Mouse (Mus musculus) megakaryocyte, embryonic 14.5 days (primary cell): Measurements from ENCODE around the gene Sox9. TPM values are rescaled to one million over a fixed set of nuclear protein-coding genes. Genes with fewer than 3 reads are reported as not detected.

Experiments
- H3K27me3 ChIP-seq: replicated peaks from 2 replicates; pipeline ENCODE3; 2012; ENCODE audit warnings: inconsistent platforms
- H3K36me3 ChIP-seq: replicated peaks from 2 replicates; pipeline ENCODE3; 2012; ENCODE audit warnings: low read length, inconsistent platforms, mixed read lengths
- H3K4me1 ChIP-seq: 2 replicates; pipeline ENCODE4 v1.6.1; 2012; ENCODE audit warnings: inconsistent platforms
- H3K4me3 ChIP-seq: replicated peaks from 2 replicates; pipeline ENCODE3; 2012; ENCODE audit warnings: moderate library complexity, mild to moderate bottlenecking, inconsistent platforms
- H3K9me3 ChIP-seq: 2 replicates; pipeline ENCODE4 v1.6.1; 2012; ENCODE audit warnings: inconsistent platforms
- FLI1 ChIP-seq: IDR thresholded peaks from 2 replicates; pipeline ENCODE4 v1.6.1; 2012; ENCODE audit warnings: low read length, inconsistent platforms, mixed read lengths
- GATA1 ChIP-seq: IDR thresholded peaks from 3 replicates; pipeline ENCODE4 v1.6.1; 2012; ENCODE audit warnings: mixed read lengths, low read length, inconsistent platforms, borderline replicate concordance
- polyA plus RNA-seq: library from polyadenylated mRNA; stranded (reverse); fragments of >175 nt; gene quantifications from 2 replicates; pipeline ENCODE4 v1.2.3, GENCODE M21; 2012; ENCODE audit warnings: low replicate concordance; ENCODE audit not compliant: insufficient read depth

Gene Sox9
- not detected in 2 replicates for polyA plus RNA-seq

DNA sequence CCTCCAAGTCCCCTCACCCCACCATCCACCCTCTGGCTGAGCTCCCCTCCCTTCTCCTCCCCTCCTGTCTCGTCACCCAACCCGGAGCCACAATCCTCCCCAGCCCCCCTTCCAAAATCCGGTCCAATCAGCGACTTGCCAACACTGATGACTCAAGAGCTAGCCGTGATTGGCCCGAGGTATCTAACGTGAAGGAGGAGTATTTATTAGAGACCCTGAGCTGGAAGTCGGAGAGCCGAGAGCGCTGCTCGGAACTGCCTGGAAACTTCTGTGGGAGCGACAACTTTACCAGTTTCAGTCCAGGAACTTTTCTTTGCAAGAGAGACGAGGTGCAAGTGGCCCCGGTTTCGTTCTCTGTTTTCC, at the start of gene Sox9:
Sox9 (plus strand) TSS at position 231 of the 363 bp plus-strand sequence.
- Histone ChIP-seq H3K4me1 (peaks cover 34% of the 10 kb centered on the region), H3K36me3 (no peaks in the 10 kb centered on the region), H3K27me3 (peaks cover 88% of the 10 kb centered on the region), H3K9me3 (peaks cover 8% of the 10 kb centered on the region; the same call in 1 of the 2 replicates), H3K4me3 (peak within 1 kb of the TSS; percentile 62)
- TF ChIP-seq FLI1 (no peak), GATA1 (no peak)

DNA sequence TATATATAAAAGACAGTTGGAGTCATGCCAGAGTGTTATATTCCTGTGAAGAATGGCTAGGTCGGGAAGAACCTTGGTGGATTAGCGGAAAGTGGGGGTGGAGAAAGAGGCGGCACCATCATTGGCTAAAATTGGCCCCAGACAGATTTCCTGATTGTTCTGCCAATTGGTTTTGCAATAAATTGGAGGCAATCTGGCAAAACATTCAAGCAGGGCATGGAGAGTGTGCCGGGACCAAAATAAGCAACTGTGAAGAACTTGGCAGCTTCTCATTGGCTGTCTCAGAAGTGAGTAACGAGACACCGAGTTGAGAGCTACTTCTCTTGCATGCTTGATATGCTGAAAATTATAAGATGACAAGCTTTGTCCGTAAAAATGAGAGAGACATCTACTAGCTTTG, 49.6 kb upstream of the Sox9 start:
- no peaks in the 10 kb centered on the region for H3K36me3 ChIP-seq
- peaks cover 67% of the 10 kb centered on the region for H3K9me3 ChIP-seq
- H3K4me1 ChIP-seq = no peaks in the 10 kb centered on the region
- TF ChIP-seq GATA1 = no peak
- TF ChIP-seq FLI1 = no peak
- no peak overlapping the region for H3K4me3 ChIP-seq
- no peaks in the 10 kb centered on the region for H3K27me3 ChIP-seq

DNA sequence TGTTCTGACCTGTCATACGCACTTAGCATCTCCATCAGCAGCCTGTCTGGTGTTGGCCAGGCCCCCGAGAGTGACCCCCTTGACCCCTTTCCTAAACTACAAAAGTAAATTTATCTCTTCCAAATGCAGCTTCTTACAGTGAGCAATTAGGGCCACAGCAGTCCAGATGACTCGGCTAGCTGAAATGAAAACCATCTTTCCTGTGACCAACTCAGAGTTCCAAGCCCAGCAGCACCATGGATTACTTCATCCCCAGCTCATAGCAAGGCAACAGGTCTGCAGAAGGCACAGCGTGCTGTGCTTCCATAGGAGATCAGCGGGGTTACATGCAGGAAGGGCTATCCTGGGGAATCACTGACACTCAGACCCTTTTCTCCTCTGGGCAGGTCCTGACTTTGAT, 45.0 kb upstream of the Sox9 start:
- H3K4me3 ChIP-seq = no peak overlapping the region
- H3K36me3 ChIP-seq = no peaks in the 10 kb centered on the region
- no peaks in the 10 kb centered on the region for H3K4me1 ChIP-seq
- no peaks in the 10 kb centered on the region for H3K27me3 ChIP-seq
- H3K9me3 ChIP-seq = peaks cover 45% of the 10 kb centered on the region
- TF ChIP-seq GATA1 (no peak), FLI1 (no peak)

DNA sequence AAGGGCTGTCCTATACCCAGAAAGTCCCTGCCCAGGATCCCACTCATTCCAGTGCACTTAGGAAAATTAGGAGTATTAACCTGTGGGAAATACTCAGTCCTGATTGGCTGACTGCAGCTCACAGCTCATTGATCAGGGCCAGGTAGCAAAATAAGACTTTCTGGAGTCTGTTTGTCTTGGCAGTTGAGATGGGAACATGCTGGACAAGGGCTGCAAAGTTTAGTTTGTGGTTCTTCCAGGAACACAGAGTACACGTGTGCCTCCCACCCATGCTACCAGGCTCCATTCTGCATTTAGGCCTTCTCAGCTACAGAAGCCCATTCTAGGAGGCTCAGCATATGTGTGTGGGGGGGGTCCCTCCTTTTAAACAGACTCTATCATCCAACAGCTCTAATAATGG, 42.3 kb upstream of the Sox9 start:
- Histone ChIP-seq H3K36me3 (no peaks in the 10 kb centered on the region), H3K9me3 (peaks cover 32% of the 10 kb centered on the region), H3K4me1 (no peaks in the 10 kb centered on the region), H3K27me3 (no peaks in the 10 kb centered on the region), H3K4me3 (no peak overlapping the region)
- TF ChIP-seq FLI1 (no peak), GATA1 (no peak)

DNA sequence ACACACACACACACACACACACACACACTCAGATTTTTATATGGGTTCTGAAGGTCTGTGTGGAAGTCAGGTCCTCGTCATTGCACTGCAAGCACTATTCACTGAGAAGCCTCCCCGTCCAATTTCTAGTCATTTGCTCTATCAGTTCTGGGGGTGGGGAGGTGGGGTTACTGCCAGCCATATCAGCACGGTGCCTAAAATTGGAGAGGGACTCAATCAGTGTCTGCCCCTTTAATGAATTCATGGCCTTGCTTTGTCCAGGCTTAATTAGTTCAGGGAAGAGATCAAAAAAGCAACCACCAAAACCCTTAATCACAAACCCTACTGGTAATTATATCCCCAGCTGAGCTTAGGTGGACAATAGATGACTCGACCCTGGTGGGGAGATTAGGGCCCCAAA, 25.5 kb upstream of the Sox9 start:
- peaks cover 32% of the 10 kb centered on the region for H3K9me3 ChIP-seq
- TF ChIP-seq FLI1 = no peak
- TF ChIP-seq GATA1 = no peak
- no peak overlapping the region for H3K4me3 ChIP-seq
- no peaks in the 10 kb centered on the region for H3K4me1 ChIP-seq
- no peaks in the 10 kb centered on the region for H3K36me3 ChIP-seq
- H3K27me3 ChIP-seq = no peaks in the 10 kb centered on the region

DNA sequence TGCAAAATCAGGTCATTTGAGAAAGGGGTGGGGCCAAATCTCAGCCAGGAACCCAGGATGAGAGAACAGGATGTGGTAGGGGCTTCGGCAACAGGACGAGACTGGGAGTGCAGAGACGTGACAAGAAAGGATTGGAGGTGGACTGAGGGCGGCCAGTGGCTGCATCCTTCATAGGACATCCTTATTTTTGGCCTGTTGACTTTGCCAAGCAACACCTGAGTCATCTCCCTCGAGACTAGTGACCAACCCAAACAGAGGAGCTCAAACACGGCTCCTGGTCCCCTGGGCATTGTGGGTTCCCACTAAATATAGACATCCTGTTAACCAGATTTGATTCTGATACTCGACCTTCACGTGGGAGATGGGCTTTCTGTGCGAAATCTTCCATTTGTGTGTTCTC, 24.0 kb upstream of the Sox9 start:
- Histone ChIP-seq H3K9me3 (peaks cover 31% of the 10 kb centered on the region), H3K27me3 (no peaks in the 10 kb centered on the region), H3K36me3 (no peaks in the 10 kb centered on the region), H3K4me1 (no peaks in the 10 kb centered on the region), H3K4me3 (no peak overlapping the region)
- TF ChIP-seq GATA1 = no peak
- no peak for TF ChIP-seq FLI1

DNA sequence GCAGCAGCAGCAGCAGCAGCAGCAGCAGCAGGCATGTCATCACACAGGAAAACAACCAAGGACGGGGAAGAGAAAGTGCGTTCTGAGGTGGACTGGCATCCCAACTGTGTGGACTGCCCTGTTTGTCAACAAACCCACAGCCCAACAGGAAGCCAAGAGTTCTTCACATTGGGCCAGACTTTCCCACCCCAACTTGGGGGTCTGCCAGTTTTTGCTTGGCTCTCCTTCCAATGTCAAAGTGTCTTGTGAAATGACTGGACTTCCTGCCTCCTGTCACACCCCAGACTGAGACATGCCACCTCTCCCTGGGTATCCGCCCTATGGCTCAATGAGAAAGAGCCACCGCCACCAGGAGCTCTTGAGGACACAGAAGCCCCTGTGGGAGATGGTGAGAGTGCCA, 15.1 kb upstream of the Sox9 start:
- no peak for TF ChIP-seq FLI1
- no peak for TF ChIP-seq GATA1
- H3K27me3 ChIP-seq = no peaks in the 10 kb centered on the region
- peaks cover 30% of the 10 kb centered on the region for H3K9me3 ChIP-seq
- no peak overlapping the region for H3K4me3 ChIP-seq
- H3K4me1 ChIP-seq = no peaks in the 10 kb centered on the region
- no peaks in the 10 kb centered on the region for H3K36me3 ChIP-seq

DNA sequence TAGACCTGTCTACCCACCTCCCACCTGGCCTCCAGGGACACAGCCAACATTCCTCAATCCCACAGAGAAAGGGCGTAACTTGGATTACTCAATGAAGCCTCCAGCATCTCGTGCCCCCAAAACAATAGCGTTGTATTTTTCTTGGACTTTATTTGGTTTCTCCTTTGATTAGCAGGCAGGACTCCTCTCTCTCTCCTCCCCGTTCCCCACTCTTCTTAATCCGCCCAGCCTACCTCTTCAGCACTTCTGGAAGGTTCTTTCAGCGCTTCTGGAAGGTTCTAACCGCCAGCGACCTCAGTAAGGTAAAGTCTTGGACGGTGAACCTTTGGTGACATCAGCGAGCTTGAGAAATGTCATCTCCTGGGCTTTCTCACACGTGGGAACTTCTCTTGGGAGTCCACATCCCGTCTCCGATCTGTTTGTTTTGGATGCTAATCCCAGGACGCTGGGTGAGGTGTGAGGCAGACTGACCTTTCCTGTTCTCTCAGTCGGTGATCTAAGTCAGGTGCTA, 14.4 kb upstream of the Sox9 start:
- H3K27me3 ChIP-seq = no peaks in the 10 kb centered on the region
- H3K9me3 ChIP-seq = peaks cover 30% of the 10 kb centered on the region
- TF ChIP-seq FLI1 (no peak), GATA1 (no peak)

DNA sequence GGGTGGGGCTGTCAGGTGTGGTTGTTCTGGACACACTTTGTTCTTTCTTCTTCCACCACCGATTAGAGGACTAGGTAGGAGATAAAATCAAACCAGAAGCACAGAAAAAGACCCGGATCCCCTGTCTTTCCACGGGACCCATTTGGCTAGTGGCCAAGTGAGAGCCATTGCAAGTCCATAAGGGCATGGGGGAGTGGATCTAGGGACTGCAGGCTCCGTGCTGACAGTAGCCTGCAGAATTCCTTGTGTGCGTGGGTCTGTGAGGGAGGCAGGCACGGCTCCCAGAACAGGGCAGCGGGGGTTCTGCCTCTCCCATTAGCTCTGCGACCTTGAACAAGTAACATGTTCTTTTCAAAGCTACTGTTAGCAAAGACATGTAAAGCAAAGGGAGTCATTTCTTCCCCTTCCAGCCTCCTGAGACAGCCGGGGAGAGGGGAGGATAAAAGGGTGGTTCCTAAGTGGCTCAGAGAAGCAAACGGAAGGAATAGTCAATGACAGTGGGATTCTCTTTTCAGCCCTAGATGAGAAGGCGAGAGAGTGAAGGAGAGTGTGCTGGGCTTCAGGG, 9.2 kb upstream of the Sox9 start:
- no peak for TF ChIP-seq FLI1
- TF ChIP-seq GATA1 = no peak
- H3K36me3 ChIP-seq = no peaks in the 10 kb centered on the region
- no peaks in the 10 kb centered on the region for H3K4me1 ChIP-seq
- H3K27me3 ChIP-seq = peaks cover 14% of the 10 kb centered on the region
- peaks cover 16% of the 10 kb centered on the region for H3K9me3 ChIP-seq
- no peak overlapping the region for H3K4me3 ChIP-seq

More for the DNA sequence above, 14.4 kb upstream of the Sox9 start:
- Histone ChIP-seq H3K4me1 (no peaks in the 10 kb centered on the region), H3K4me3 (no peak overlapping the region), H3K36me3 (no peaks in the 10 kb centered on the region)

DNA sequence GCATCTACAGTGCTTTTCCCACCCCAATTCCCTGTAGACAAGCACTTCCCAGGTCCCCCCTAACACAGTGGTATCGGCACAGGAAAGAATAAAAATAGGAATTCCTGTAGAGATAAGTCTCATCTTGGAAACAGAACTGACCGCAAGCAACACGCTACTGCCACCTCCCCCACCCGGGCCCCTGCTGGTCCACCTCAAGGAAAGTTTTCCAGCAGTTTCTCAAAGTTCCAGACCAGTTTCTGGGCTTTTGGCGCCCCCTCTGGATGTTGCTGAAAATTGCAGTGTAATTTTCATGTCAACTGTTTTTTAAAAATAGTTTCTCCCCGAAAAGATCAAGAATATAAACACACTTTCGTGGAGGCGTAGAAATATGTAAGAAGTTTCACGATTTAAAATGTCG, 2.3 kb upstream of the Sox9 start:
- Histone ChIP-seq H3K4me1 (peaks cover 28% of the 10 kb centered on the region), H3K9me3 (peaks cover 3% of the 10 kb centered on the region; the same call in 1 of the 2 replicates)

More for the DNA sequence above, 2.3 kb upstream of the Sox9 start:
- no peaks in the 10 kb centered on the region for H3K36me3 ChIP-seq
- H3K4me3 ChIP-seq = no peak overlapping the region
- H3K27me3 ChIP-seq = peaks cover 81% of the 10 kb centered on the region
- TF ChIP-seq GATA1 = no peak
- no peak for TF ChIP-seq FLI1
